Mouse (Mus musculus): ENCODE data around the gene Phf2. TPM values are rescaled to one million over a fixed set of nuclear protein-coding genes. Genes with fewer than 3 reads are reported as not detected.

The Phf2 gene
- polyA plus RNA-seq, 1 experiment from 2014 or later: 5.3 TPM

DNA sequence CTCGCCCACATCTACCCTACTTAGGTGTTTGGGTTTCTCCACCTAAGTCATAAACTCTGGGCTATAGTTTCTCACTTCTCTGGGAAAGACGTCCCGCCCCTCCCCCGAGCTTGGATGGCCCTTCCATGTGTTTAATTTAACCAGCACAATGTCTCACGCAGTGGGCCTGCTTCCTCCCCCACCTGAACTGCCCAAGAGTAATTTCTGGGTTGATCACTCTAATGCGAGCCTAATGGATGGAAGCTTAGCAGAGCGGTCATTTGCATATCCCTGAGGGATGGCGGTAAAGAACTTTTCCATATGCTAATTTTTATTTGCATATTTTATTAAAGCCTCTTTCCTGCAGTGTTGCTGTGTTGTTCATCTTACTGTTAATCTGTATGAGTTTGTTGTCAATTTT, 86.8 kb downstream of the Phf2 start:
- ATAC-seq (replicated peaks; ENCODE audit: low FRiP score, low read depth): no peak
- H3K9me3 ChIP-seq (replicated peaks; ENCODE audit: low read length): no peaks in the 10 kb centered on the region
- no peaks in the 10 kb centered on the region for H3K27me3 ChIP-seq (ENCODE audit: insufficient read depth, low read length)
- H3K4me2 ChIP-seq (ENCODE audit: low read length): no peak overlapping the region
- no peak overlapping the region for H3K9ac ChIP-seq (ENCODE audit: low read depth, low read length)
- DNase-seq (ENCODE audit: low spot score): no peak
- H3K36me3 ChIP-seq (ENCODE audit: insufficient read depth, low read length): no peaks in the 10 kb centered on the region
- H3K4me1 ChIP-seq (replicated peaks; ENCODE audit: insufficient read depth, low read length): peaks cover 10% of the 10 kb centered on the region
- WGBS: 33% methylated on average over 8 of the region's 8 CpGs
- no peak for TF ChIP-seq CTCF (IDR thresholded peaks at IDR 0.05; ENCODE audit: low read depth)
- no peak overlapping the region for H3K27ac ChIP-seq
- H3K4me3 ChIP-seq (replicated peaks; ENCODE audit: low read depth, low read length): no peak overlapping the region

DNA sequence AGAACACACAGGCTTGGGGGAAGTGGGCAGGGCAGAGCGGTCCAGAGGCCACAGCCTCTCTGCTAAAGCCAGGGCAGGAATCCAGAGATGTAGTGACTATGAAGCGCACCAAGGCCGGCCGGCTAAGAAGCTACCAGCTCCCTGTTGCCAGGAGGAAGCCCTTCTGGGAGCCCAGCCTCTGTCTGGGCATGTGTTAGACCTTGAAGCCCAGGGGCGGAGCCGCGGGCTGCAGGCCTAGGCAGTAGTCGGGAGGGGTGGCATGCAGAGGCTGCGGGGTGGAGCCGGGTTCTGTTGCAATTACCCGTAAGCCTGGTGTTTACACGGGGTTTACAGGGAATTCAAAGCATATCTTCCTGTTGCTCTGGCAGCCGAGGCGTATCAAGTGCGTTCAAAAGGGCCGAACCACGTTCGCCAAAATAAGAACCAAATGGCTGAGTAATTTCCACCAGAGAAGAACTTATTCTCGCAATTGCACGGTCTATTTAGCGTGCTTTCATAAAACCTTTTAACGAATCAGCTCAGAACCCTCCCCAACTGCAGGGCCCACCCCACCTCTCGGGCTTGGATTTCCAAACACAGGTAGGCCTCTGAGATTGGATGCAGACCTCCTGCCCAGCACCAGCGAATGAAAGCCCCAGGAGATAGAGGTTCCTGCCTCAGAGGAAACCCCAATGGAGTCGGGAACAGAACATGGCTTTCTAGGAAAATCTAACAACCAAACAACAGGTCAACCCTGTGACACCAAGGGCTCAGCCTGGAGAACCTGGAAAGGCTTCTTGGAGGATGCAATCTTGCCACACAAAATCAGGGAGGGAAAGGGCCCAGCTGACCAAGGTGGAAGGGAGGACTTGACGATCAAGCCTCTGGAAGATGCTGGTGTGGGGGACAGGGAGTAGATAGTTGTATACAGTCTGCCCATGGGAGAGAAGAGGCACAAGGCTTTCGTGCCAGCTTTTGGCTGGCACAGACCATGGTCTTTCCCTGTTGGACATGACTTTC, 87.9 kb downstream of the Phf2 start:
- peak; percentile 83; the same call in 1 of the 2 replicates for ATAC-seq (replicated peaks; ENCODE audit: low FRiP score, low read depth)

DNA sequence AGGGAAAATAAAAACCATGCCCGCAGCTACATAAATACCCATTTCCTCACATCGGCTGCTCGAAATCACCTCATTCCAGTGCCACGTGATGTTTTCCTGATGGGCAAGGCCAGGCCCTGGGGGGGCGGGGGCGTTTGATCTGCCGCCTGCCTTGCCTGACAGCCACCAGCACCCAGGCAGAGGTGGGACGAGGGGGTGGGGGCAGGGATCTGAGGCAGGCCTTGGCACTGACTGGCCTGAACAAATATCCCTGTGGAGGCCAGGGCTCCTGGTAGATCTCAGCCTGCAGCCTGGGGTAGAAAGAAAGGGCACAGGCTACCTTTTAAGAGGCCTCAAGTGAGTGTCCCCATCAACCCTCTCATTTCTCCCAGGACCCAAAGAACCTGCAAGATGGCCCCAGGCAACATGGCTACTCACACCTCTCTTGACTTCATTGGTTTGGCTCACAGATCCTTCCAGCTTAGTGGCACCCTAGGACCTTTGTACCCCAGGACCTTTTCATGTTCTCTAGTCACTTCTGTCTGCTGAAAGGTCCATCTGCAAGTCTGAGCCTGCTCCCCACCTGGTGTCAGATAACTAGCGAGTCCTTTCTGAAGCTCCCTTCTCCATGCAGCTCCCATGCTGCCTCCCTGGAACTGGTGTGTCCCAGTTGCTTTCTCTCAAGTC, 90.4 kb downstream of the Phf2 start:
- no peak for TF ChIP-seq CTCF (IDR thresholded peaks at IDR 0.05; ENCODE audit: low read depth)
- DNase-seq (ENCODE audit: low spot score) (no peak), ATAC-seq (replicated peaks; ENCODE audit: low FRiP score, low read depth) (no peak)
- Histone ChIP-seq H3K4me3 (replicated peaks; ENCODE audit: low read depth, low read length) (no peak overlapping the region), H3K4me2 (ENCODE audit: low read length) (no peak overlapping the region), H3K9me3 (replicated peaks; ENCODE audit: low read length) (no peaks in the 10 kb centered on the region), H3K9ac (ENCODE audit: low read depth, low read length) (no peak overlapping the region), H3K36me3 (ENCODE audit: insufficient read depth, low read length) (no peaks in the 10 kb centered on the region), H3K27ac (no peak overlapping the region), H3K4me1 (replicated peaks; ENCODE audit: insufficient read depth, low read length) (peaks cover 10% of the 10 kb centered on the region), H3K27me3 (ENCODE audit: insufficient read depth, low read length) (no peaks in the 10 kb centered on the region)
- WGBS: 44% methylated on average over 9 of the region's 9 CpGs

More for the DNA sequence above, 87.9 kb downstream of the Phf2 start:
- WGBS: 33% methylated on average over 27 of the region's 27 CpGs
- Histone ChIP-seq H3K4me2 (ENCODE audit: low read length) (peak overlapping the region; percentile 37), H3K9me3 (replicated peaks; ENCODE audit: low read length) (no peaks in the 10 kb centered on the region), H3K4me1 (replicated peaks; ENCODE audit: insufficient read depth, low read length) (peaks cover 10% of the 10 kb centered on the region), H3K4me3 (replicated peaks; ENCODE audit: low read depth, low read length) (no peak overlapping the region), H3K27me3 (ENCODE audit: insufficient read depth, low read length) (no peaks in the 10 kb centered on the region), H3K36me3 (ENCODE audit: insufficient read depth, low read length) (no peaks in the 10 kb centered on the region), H3K9ac (ENCODE audit: low read depth, low read length) (no peak overlapping the region), H3K27ac (no peak overlapping the region)
- TF ChIP-seq CTCF (IDR thresholded peaks at IDR 0.05; ENCODE audit: low read depth): no peak
- peak; percentile 55 for DNase-seq (ENCODE audit: low spot score)

DNA sequence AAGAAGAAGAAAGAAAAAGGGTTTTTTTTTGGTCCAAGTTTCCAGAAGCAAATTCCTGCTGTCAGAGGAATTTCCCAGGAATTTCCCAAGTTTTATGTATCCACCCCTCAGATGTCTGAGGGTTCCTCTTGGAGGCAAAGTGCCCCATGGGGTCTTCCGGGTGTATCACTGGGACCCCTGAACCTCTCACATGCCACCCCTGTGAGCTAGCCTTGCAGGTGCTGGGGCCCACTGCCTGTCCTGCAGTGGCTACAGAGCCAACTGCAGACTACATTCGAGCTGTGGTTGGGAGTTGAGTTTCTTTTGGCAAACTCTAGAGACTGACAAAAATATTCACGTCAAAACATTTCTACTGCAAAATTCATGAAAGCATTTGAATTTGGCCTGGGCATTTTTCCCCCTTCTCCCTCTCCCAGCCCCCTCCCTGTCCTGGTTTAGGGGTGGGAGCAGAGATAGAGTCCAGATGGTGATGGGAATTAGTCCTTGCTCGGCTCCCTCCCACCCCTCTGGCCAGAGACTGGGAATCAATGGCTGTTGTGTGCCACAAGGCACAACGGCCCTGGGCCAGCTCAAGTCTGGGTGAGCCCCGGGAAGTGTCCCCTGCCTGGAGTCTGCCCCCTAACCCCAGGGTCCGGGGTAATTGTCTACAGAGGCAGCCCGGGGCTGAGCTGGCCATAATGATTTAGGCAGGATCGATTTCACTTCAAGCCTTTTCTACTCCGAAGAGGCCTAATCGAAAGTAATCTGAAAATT, 91.2 kb downstream of the Phf2 start:
- no peak for TF ChIP-seq CTCF (IDR thresholded peaks at IDR 0.05; ENCODE audit: low read depth)
- Histone ChIP-seq H3K27ac (no peak overlapping the region), H3K9me3 (replicated peaks; ENCODE audit: low read length) (no peaks in the 10 kb centered on the region), H3K9ac (ENCODE audit: low read depth, low read length) (no peak overlapping the region), H3K4me3 (replicated peaks; ENCODE audit: low read depth, low read length) (no peak overlapping the region), H3K27me3 (ENCODE audit: insufficient read depth, low read length) (no peaks in the 10 kb centered on the region), H3K4me1 (replicated peaks; ENCODE audit: insufficient read depth, low read length) (peaks cover 10% of the 10 kb centered on the region), H3K4me2 (ENCODE audit: low read length) (no peak overlapping the region), H3K36me3 (ENCODE audit: insufficient read depth, low read length) (no peaks in the 10 kb centered on the region)
- ATAC-seq (replicated peaks; ENCODE audit: low FRiP score, low read depth): no peak
- 30% methylated on average over 11 of the region's 11 CpGs for WGBS
- DNase-seq (ENCODE audit: low spot score): peak; percentile 58

DNA sequence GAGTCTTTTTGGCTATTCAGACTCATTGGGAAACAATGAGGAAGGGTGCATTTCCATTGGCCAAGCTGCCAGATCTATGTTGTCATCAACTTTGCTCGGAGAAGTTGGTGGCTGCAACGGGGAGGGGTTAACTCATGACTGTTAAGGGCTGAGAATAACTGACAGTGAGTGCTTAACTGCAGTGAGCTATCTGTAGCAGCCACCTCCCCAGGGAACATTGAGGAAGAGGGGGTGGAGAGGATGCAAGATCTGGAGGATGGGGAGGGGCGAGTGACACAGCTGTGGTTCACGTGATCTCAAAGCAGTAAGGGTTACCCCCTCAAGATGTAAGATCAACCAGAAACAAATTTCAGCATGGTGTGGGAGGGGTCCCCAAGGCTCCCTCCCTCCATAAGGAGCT, 92.8 kb downstream of the Phf2 start:
- H3K27ac ChIP-seq: no peak overlapping the region

DNA sequence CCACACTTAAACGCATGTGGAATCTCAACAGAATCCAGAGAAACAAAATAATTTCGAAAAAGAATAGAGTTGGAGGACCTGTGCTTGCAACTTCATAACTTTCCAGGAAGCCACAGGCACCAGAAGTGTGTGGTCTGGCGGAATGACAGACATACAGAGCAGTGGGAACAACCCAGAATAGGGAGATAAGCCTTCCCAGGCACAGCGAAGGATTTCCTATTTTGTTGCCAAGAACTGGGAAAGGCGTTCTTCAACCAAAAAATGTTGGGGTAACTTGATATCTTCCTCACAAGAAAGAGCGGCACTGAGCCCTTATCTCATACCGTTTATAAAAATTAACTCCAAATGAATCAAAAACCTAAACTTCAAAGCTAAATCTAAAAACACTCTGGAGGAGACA, 96.4 kb downstream of the Phf2 start:
- 63% methylated on average over 7 of the region's 7 CpGs for WGBS
- Histone ChIP-seq H3K4me1 (replicated peaks; ENCODE audit: insufficient read depth, low read length) (no peaks in the 10 kb centered on the region), H3K27me3 (ENCODE audit: insufficient read depth, low read length) (no peaks in the 10 kb centered on the region), H3K9ac (ENCODE audit: low read depth, low read length) (no peak overlapping the region), H3K4me2 (ENCODE audit: low read length) (no peak overlapping the region), H3K27ac (no peak overlapping the region), H3K36me3 (ENCODE audit: insufficient read depth, low read length) (no peaks in the 10 kb centered on the region), H3K9me3 (replicated peaks; ENCODE audit: low read length) (no peaks in the 10 kb centered on the region), H3K4me3 (replicated peaks; ENCODE audit: low read depth, low read length) (no peak overlapping the region)
- no peak for TF ChIP-seq CTCF (IDR thresholded peaks at IDR 0.05; ENCODE audit: low read depth)
- ATAC-seq (replicated peaks; ENCODE audit: low FRiP score, low read depth) (no peak), DNase-seq (ENCODE audit: low spot score) (no peak)

More for the DNA sequence above, 92.8 kb downstream of the Phf2 start:
- H3K4me2 ChIP-seq (ENCODE audit: low read length): no peak overlapping the region
- no peak overlapping the region for H3K4me3 ChIP-seq (replicated peaks; ENCODE audit: low read depth, low read length)
- no peaks in the 10 kb centered on the region for H3K36me3 ChIP-seq (ENCODE audit: insufficient read depth, low read length)
- H3K9me3 ChIP-seq (replicated peaks; ENCODE audit: low read length): no peaks in the 10 kb centered on the region
- TF ChIP-seq CTCF (IDR thresholded peaks at IDR 0.05; ENCODE audit: low read depth): no peak
- H3K9ac ChIP-seq (ENCODE audit: low read depth, low read length): no peak overlapping the region
- DNase-seq (ENCODE audit: low spot score) (no peak), ATAC-seq (replicated peaks; ENCODE audit: low FRiP score, low read depth) (no peak)
- WGBS: 53% methylated on average over 4 of the region's 4 CpGs
- peaks cover 7% of the 10 kb centered on the region for H3K4me1 ChIP-seq (replicated peaks; ENCODE audit: insufficient read depth, low read length)
- H3K27me3 ChIP-seq (ENCODE audit: insufficient read depth, low read length): no peaks in the 10 kb centered on the region

Data from kidney, postnatal 0 days (tissue).